ENCODE assay signal across 7 mouse cellular contexts in genomic region chr3:104789822-104790221, GRCm38 (mm10). TPM values are rescaled to one million over a fixed set of nuclear protein-coding genes. Genes with fewer than 3 reads are reported as not detected.
DNase-seq lines count a peak whose midpoint lies in the region; ATAC-seq and TF ChIP-seq lines count a peak whose summit lies in the region.

No protein-coding gene starts in this region.

- 34% methylated on average over 13 of the region's 13 CpGs for WGBS in forebrain, embryonic 15.5 days
- 14% methylated on average over 13 of the region's 13 CpGs for WGBS in intestine, embryonic 14.5 days
- 70% methylated on average over 13 of the region's 13 CpGs for WGBS in liver, embryonic 16.5 days (ENCODE audit: insufficient replicate concordance)
- 23% methylated on average over 13 of the region's 13 CpGs for WGBS in stomach, embryonic 14.5 days

- no peaks in the 10 kb centered on the region for H3K9me3 ChIP-seq in E14TG2a.4 (ENCODE audit: low read length)
- no peaks in the 10 kb centered on the region for H3K9me3 ChIP-seq in forebrain, embryonic 15.5 days
- no peaks in the 10 kb centered on the region for H3K9me3 ChIP-seq in intestine, embryonic 14.5 days (ENCODE audit: control insufficient read depth, low read length)
- H3K9me3 ChIP-seq in liver, embryonic 16.5 days (replicated peaks; ENCODE audit: control insufficient read depth, low read length), result no peaks in the 10 kb centered on the region
- H3K9me3 ChIP-seq in stomach, embryonic 14.5 days (ENCODE audit: control insufficient read depth, low read depth, low read length), result no peaks in the 10 kb centered on the region

- H3K4me3 ChIP-seq in E14TG2a.4 (replicated peaks; ENCODE audit: low read length), result peak overlapping the region; percentile 82
- peak overlapping the region; percentile 43 for H3K4me3 ChIP-seq in forebrain, embryonic 15.5 days
- peak overlapping the region; percentile 80 for H3K4me3 ChIP-seq in intestine, embryonic 14.5 days (ENCODE audit: low read depth, low read length)
- H3K4me3 ChIP-seq in liver, embryonic 16.5 days (ENCODE audit: low read depth, low read length), result peak overlapping the region; percentile 57
- peak overlapping the region; percentile 60 for H3K4me3 ChIP-seq in stomach, embryonic 14.5 days (ENCODE audit: low read depth, low read length)

- H3K27me3 ChIP-seq in E14TG2a.4 (ENCODE audit: insufficient read depth, low read length), result 0 out of 2 replicates have a peak, but pooled peaks cover 2% of the 10 kb centered on the region
- H3K27me3 ChIP-seq in forebrain, embryonic 15.5 days, result no peaks in the 10 kb centered on the region
- no peaks in the 10 kb centered on the region for H3K27me3 ChIP-seq in intestine, embryonic 14.5 days (replicated peaks; ENCODE audit: control insufficient read depth, insufficient read depth, low read length)
- H3K27me3 ChIP-seq in liver, embryonic 16.5 days (ENCODE audit: control insufficient read depth, insufficient read depth, low read depth, low read length), result peaks cover 27% of the 10 kb centered on the region
- H3K27me3 ChIP-seq in stomach, embryonic 14.5 days (ENCODE audit: control insufficient read depth, insufficient read depth, low read length), result no peaks in the 10 kb centered on the region

- no peak overlapping the region for H3K27ac ChIP-seq in forebrain, embryonic 15.5 days (replicated peaks)
- H3K27ac ChIP-seq in intestine, embryonic 14.5 days (ENCODE audit: low read depth), result peak overlapping the region; percentile 89
- H3K27ac ChIP-seq in liver, embryonic 16.5 days (ENCODE audit: low read length), result no peak overlapping the region
- peak overlapping the region; percentile 84 for H3K27ac ChIP-seq in stomach, embryonic 14.5 days (ENCODE audit: low read length)

- ATAC-seq in forebrain, embryonic 15.5 days (replicated peaks), result no peak
- no peak for ATAC-seq in intestine, embryonic 14.5 days (replicated peaks; ENCODE audit: low FRiP score, low TSS enrichment, low read depth)
- no peak for ATAC-seq in liver, embryonic 16.5 days (ENCODE audit: low read depth)
- ATAC-seq in stomach, embryonic 14.5 days (ENCODE audit: insufficient number of reproducible peaks, insufficient read depth, low FRiP score, low read depth), result no peak

- H3K9ac ChIP-seq in forebrain, embryonic 15.5 days (replicated peaks), result peak overlapping the region; percentile 34
- peak overlapping the region; percentile 78 for H3K9ac ChIP-seq in intestine, embryonic 14.5 days (ENCODE audit: low read length)
- 0 out of 2 replicates have a peak overlapping the region, but pooled peaks have one; percentile 4 for H3K9ac ChIP-seq in liver, embryonic 16.5 days (ENCODE audit: low read depth, low read length)
- peak overlapping the region; percentile 66 for H3K9ac ChIP-seq in stomach, embryonic 14.5 days (replicated peaks; ENCODE audit: low read depth, low read length)

- peak overlapping the region; percentile 81 for H3K4me2 ChIP-seq in forebrain, embryonic 15.5 days (replicated peaks)
- H3K4me2 ChIP-seq in intestine, embryonic 14.5 days (ENCODE audit: low read length), result peak overlapping the region; percentile 98
- H3K4me2 ChIP-seq in liver, embryonic 16.5 days (ENCODE audit: low read depth, low read length), result peak overlapping the region; percentile 57
- peak overlapping the region; percentile 89 for H3K4me2 ChIP-seq in stomach, embryonic 14.5 days (replicated peaks; ENCODE audit: low read depth, low read length)

- TF ChIP-seq CTCF in E14TG2a.4 (conservative IDR thresholded peaks at IDR 0.05; ENCODE audit: low read length), result no peak

- DNase-seq in 3T3-L1 (ENCODE audit: low read depth, low spot score), result peak; percentile 64
- peak; percentile 68 for DNase-seq in intestine, embryonic 14.5 days (ENCODE audit: low spot score)
- no peak for DNase-seq in thymus, postnatal 4 days

- peaks cover 84% of the 10 kb centered on the region for H3K4me1 ChIP-seq in E14TG2a.4 (replicated peaks; ENCODE audit: low read depth, low read length)
- H3K4me1 ChIP-seq in forebrain, embryonic 15.5 days, result peaks cover 38% of the 10 kb centered on the region
- H3K4me1 ChIP-seq in intestine, embryonic 14.5 days (replicated peaks; ENCODE audit: control insufficient read depth, insufficient read depth, low read length), result peaks cover 50% of the 10 kb centered on the region
- H3K4me1 ChIP-seq in liver, embryonic 16.5 days (ENCODE audit: control insufficient read depth, low read depth, low read length), result peaks cover 17% of the 10 kb centered on the region
- peaks cover 45% of the 10 kb centered on the region for H3K4me1 ChIP-seq in stomach, embryonic 14.5 days (ENCODE audit: control insufficient read depth, insufficient read depth, low read length)

- H3K36me3 ChIP-seq in E14TG2a.4 (ENCODE audit: insufficient read depth, low read length), result peaks cover 62% of the 10 kb centered on the region
- no peaks in the 10 kb centered on the region for H3K36me3 ChIP-seq in forebrain, embryonic 15.5 days
- peaks cover 28% of the 10 kb centered on the region for H3K36me3 ChIP-seq in intestine, embryonic 14.5 days (ENCODE audit: control insufficient read depth, insufficient read depth, low read length)
- no peaks in the 10 kb centered on the region for H3K36me3 ChIP-seq in liver, embryonic 16.5 days (ENCODE audit: control insufficient read depth, insufficient read depth)
- peaks cover 18% of the 10 kb centered on the region; the same call in 1 of the 2 replicates for H3K36me3 ChIP-seq in stomach, embryonic 14.5 days (ENCODE audit: control insufficient read depth, insufficient read depth, low read length)

RNA-seq across cellular contexts. Expression of gene Rhoc, which starts 1.6 kb away (rescaled TPM):
- 43.3 and 44.6 TPM in 2 replicates for polyA plus RNA-seq in forebrain, embryonic 15.5 days (2015; fragmentation: Nextera tagmentation; extraction: Ambion mirVana)
- 166 and 184 TPM in 2 replicates for polyA plus RNA-seq in intestine, embryonic 14.5 days (2014; fragmentation: Nextera tagmentation; extraction: Ambion mirVana)
- 20.3 and 21.9 TPM in 2 replicates for polyA plus RNA-seq in liver, embryonic 16.5 days (2015; fragmentation: Nextera tagmentation; extraction: Ambion mirVana)
- polyA plus RNA-seq in stomach, embryonic 14.5 days (2014; fragmentation: Nextera tagmentation; extraction: Ambion mirVana), result 163 and 170 TPM in 2 replicates

RNA-seq across cellular contexts. Expression of gene Fam19a3, which starts 8.2 kb away (rescaled TPM):
- 0.06 and 0.11 TPM in 2 replicates for polyA plus RNA-seq in forebrain, embryonic 15.5 days (2015; fragmentation: Nextera tagmentation; extraction: Ambion mirVana)
- polyA plus RNA-seq in intestine, embryonic 14.5 days (2014; fragmentation: Nextera tagmentation; extraction: Ambion mirVana), result 0.04 and 0.11 TPM in 2 replicates
- polyA plus RNA-seq in liver, embryonic 16.5 days (2015; fragmentation: Nextera tagmentation; extraction: Ambion mirVana), result 0.04 TPM in 1 of 2 replicates, not detected in the other
- polyA plus RNA-seq in stomach, embryonic 14.5 days (2014; fragmentation: Nextera tagmentation; extraction: Ambion mirVana), result not detected in 2 replicates

RNA-seq across cellular contexts. Expression of gene Ppm1j, which starts 9.0 kb away (rescaled TPM):
- 1.9 and 2.7 TPM in 2 replicates for polyA plus RNA-seq in forebrain, embryonic 15.5 days (2015; fragmentation: Nextera tagmentation; extraction: Ambion mirVana)
- polyA plus RNA-seq in intestine, embryonic 14.5 days (2014; fragmentation: Nextera tagmentation; extraction: Ambion mirVana), result 2.1 and 3.1 TPM in 2 replicates
- 0.23 and 0.27 TPM in 2 replicates for polyA plus RNA-seq in liver, embryonic 16.5 days (2015; fragmentation: Nextera tagmentation; extraction: Ambion mirVana)
- 3.0 and 4.0 TPM in 2 replicates for polyA plus RNA-seq in stomach, embryonic 14.5 days (2014; fragmentation: Nextera tagmentation; extraction: Ambion mirVana)

RNA-seq across cellular contexts. Expression of gene Mov10, which starts 28.5 kb away (rescaled TPM):
- polyA plus RNA-seq in forebrain, embryonic 15.5 days (2015; fragmentation: Nextera tagmentation; extraction: Ambion mirVana), result 7.5 and 7.6 TPM in 2 replicates
- polyA plus RNA-seq in intestine, embryonic 14.5 days (2014; fragmentation: Nextera tagmentation; extraction: Ambion mirVana), result 83.6 and 94.5 TPM in 2 replicates
- polyA plus RNA-seq in liver, embryonic 16.5 days (2015; fragmentation: Nextera tagmentation; extraction: Ambion mirVana), result 33.8 and 36.2 TPM in 2 replicates
- polyA plus RNA-seq in stomach, embryonic 14.5 days (2014; fragmentation: Nextera tagmentation; extraction: Ambion mirVana), result 68.6 and 74.7 TPM in 2 replicates

Comparison
In these comparisons a context has a peak if more than half of its experiments do, and no peak if none do; other contexts are left out.
1. H3K27ac ChIP-seq: peak in intestine, embryonic 14.5 days (single experiment) and stomach, embryonic 14.5 days (single experiment); none in forebrain, embryonic 15.5 days (single experiment) and liver, embryonic 16.5 days (single experiment).
2. H3K9ac ChIP-seq: peak in every context shown above with its lines; median percentile 78 in intestine, embryonic 14.5 days; 66 in stomach, embryonic 14.5 days; 34 in forebrain, embryonic 15.5 days; 4 in liver, embryonic 16.5 days.
3. Peak in every context shown above with its lines, with median percentiles within 50 percentile points of each other: H3K4me3 ChIP-seq and H3K4me2 ChIP-seq.